Mouse (Mus musculus): ENCODE measurements around the gene Atp13a2. TPM values are rescaled to one million over a fixed set of nuclear protein-coding genes. Genes with fewer than 3 reads are reported as not detected.

Atp13a2 gene
- 100 to 1,000 TPM; 150 to 155 TPM for total RNA-seq (2021)
- long read RNA-seq, experiment 1, transcript Atp13a2-201 (29 exons, 3,956 nt), result minor isoform, 73 of 349 reads
- long read RNA-seq, experiment 1, transcript Atp13a2-203 (29 exons, 3,882 nt), result major isoform, 126 of 349 reads
- long read RNA-seq, experiment 1, partial matches to known transcripts, result 79 of 349 reads
- long read RNA-seq, experiment 1, other reads (novel, unspliced or antisense), result 71 of 349 reads
- long read RNA-seq, experiment 2, transcript Atp13a2-203 (29 exons, 3,882 nt), result major isoform, 102 of 317 reads
- long read RNA-seq, experiment 2, transcript Atp13a2-201 (29 exons, 3,956 nt), result minor isoform, 63 of 317 reads
- long read RNA-seq, experiment 2, partial matches to known transcripts, result 63 of 317 reads
- long read RNA-seq, experiment 2, other reads (novel, unspliced or antisense), result 89 of 317 reads

- peak within 1 kb of the TSS; percentile 98 for H3K4me3 ChIP-seq
- peak; percentile 93 to 96 for DNase-seq (ENCODE audit: extremely low spot score in 1 of 2, low spot score in 2 of 2)
- TF ChIP-seq CTCF (IDR thresholded peaks at IDR 0.05), result peak; percentile 36
- H3K27ac ChIP-seq, result peak within 1 kb of the TSS; percentile 82
- intact Hi-C loops (cut with DNase I), result no loop called here
Observed at GRCm38 (mm10) chr4:140986711-140987395, at the start of gene Atp13a2. Atp13a2 (plus strand) TSS chr4:140986873.

- Histone ChIP-seq H3K27ac (no peak overlapping the region), H3K4me3 (no peak overlapping the region)
- intact Hi-C loops (cut with DNase I), result no loop called here
- no peak for TF ChIP-seq CTCF (IDR thresholded peaks at IDR 0.05)
- DNase-seq (ENCODE audit: extremely low spot score in 1 of 2, low spot score in 2 of 2), result no peak
Observed at GRCm38 (mm10) chr4:140944356-140944755, 42.3 kb upstream of the Atp13a2 start.

DNA sequence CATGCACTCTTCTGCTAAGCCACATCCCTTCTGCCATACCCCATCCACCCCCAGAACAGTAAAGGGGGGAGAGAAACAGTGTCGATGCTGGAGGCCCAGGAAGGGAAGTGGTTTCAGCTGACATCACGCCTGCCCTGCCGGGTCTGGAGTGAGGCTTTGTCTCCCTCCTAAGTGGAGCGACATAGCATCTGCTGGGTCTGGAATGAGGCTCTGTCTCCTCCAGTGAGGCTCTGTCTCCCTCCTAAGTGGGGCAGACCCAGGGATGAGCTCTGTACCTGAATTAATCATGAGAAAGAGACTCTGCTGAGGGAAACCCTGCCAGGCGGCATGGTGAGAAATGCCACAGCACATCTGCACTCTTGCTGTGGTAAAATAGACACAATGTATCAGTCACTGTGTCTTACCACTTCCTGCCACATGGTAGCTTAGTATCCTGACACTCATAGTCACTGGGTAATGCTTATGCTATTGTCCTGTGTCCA is 41.7 kb upstream of the Atp13a2 start:
- Histone ChIP-seq H3K4me3 (no peak overlapping the region), H3K27ac (no peak overlapping the region)
- intact Hi-C loops (cut with DNase I), result no loop called here
- DNase-seq (ENCODE audit: extremely low spot score in 1 of 2, low spot score in 2 of 2), result no peak
- no peak; the same call in none of the 2 replicates for TF ChIP-seq CTCF (IDR thresholded peaks at IDR 0.05)

- DNase-seq (ENCODE audit: extremely low spot score in 1 of 2, low spot score in 2 of 2), result no peak
- no peak for TF ChIP-seq CTCF (IDR thresholded peaks at IDR 0.05)
- H3K27ac ChIP-seq, result no peak overlapping the region
- no peak overlapping the region for H3K4me3 ChIP-seq
- intact Hi-C loops (cut with DNase I), result no loop called here
Observed at GRCm38 (mm10) chr4:140945571-140945970, 41.1 kb upstream of the Atp13a2 start.

GRCm38 (mm10) chr4:140946048-140946447 is 40.6 kb upstream of the Atp13a2 start:
- H3K27ac ChIP-seq, result no peak overlapping the region
- TF ChIP-seq CTCF (IDR thresholded peaks at IDR 0.05), result no peak
- intact Hi-C loops (cut with DNase I), result no loop called here
- H3K4me3 ChIP-seq, result no peak overlapping the region
- no peak for DNase-seq (ENCODE audit: extremely low spot score in 1 of 2, low spot score in 2 of 2)

DNA sequence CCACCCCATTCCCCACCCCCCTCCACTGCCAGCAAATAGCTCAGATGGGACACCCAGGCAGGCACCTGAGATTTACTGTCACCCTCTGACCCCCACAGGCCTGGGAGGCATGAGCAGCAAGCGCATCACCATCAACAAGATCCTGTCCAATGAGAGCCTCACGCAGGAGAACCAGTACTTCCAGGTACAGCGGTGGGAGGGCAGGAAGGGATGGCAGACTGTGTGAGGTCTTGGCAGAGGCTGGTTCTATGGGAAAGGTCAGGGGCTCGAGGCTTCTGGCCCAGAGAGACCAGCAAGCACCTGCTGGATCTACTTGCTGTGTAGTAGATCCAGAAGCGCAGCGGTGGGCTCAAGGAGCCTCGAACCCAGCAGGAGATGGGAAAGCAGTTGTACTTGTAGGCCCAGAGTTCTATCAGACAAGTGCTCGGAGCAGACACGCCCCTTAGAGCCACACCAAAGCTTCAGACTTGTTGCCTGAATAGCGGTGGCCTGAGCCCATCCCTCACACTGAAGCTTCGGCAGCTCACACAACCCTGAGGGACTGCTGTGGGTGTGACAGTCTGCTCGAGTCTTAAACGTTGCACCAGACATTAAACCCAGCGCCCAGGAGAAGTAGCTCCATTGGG is 40.0 kb upstream of the Atp13a2 start:
- TF ChIP-seq CTCF (IDR thresholded peaks at IDR 0.05), result no peak
- DNase-seq (ENCODE audit: extremely low spot score in 1 of 2, low spot score in 2 of 2), result no peak
- no peak overlapping the region for H3K4me3 ChIP-seq
- H3K27ac ChIP-seq, result no peak overlapping the region
- intact Hi-C loops (cut with DNase I), result no loop called here

DNA sequence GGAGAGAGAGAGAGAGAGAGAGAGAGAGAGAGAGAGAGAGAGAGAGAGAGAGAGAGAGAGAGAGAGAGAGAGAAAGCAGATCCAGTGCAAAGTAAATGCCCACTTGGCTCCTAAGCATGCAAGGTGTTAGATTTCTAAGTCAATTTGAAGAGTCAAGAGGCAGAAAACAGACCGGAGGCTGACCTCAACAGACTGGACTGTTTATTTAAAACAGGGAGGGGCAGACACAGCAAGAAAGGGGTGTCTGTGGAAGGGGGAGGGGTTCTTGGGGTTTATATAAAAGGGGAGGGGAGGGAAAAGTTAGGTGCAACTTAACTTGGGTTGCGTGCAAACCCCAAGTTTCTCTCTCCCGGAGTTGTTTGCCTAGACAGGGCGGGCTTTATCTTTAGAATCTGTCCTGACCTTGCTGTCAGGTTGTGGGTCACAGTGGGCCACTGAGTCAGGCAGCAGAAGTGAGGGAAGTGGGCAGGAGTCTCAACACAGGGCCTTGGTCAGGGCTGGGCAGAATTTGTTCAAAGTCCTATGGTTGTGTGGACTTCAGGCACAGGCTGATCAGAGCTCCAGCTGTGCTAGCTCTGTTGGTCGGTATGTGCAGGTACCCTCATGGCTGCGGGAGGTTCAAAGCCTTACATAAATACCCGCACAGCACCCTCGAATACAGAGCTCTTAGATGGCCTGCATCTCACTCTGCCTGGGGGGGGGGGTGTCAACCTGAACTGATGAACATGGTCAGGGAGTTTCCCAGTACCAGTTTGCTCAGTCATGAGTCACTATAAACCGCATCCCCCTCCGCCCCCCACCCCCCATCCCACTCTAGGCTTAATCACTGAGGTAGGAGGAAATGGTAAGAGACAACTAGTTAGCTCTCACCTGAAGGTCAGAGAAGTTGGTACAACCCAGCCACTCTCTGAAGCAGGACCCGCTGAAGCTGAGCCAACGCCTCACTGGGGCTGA is 38.9 kb upstream of the Atp13a2 start:
- Histone ChIP-seq H3K27ac (no peak overlapping the region), H3K4me3 (no peak overlapping the region)
- TF ChIP-seq CTCF (IDR thresholded peaks at IDR 0.05), result no peak
- intact Hi-C loops (cut with DNase I), result no loop called here
- no peak for DNase-seq (ENCODE audit: extremely low spot score in 1 of 2, low spot score in 2 of 2)

DNA sequence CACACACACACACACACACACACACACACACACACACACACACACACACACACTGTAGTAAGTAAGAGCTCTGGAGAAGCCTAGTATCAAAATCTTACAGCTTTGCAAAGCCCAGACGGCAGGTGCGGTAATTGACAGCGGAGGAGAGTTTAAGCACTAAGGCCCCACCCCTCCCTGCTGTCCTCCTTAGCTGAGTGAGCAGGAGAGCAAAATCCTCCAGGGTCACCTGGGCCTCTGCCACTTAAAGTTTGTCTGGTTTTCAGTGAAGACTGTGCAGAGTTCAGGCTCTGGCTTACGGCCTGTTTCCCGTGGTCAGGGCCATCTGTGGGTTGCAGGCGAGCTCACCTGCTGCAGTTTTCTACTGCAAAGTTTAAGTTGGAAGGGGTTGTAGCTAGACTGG is 38.2 kb upstream of the Atp13a2 start:
- no peak overlapping the region for H3K27ac ChIP-seq
- H3K4me3 ChIP-seq, result no peak overlapping the region
- no peak for TF ChIP-seq CTCF (IDR thresholded peaks at IDR 0.05)
- no peak for DNase-seq (ENCODE audit: extremely low spot score in 1 of 2, low spot score in 2 of 2)
- intact Hi-C loops (cut with DNase I), result no loop called here

GRCm38 (mm10) chr4:140949052-140949451 is 37.6 kb upstream of the Atp13a2 start:
- DNase-seq (ENCODE audit: extremely low spot score in 1 of 2, low spot score in 2 of 2), result no peak
- no peak overlapping the region for H3K4me3 ChIP-seq
- intact Hi-C loops (cut with DNase I), result no loop called here

GRCm38 (mm10) chr4:140949616-140950015 is 37.1 kb upstream of the Atp13a2 start:
- Histone ChIP-seq H3K4me3 (no peak overlapping the region), H3K27ac (no peak overlapping the region)
- no peak for DNase-seq (ENCODE audit: extremely low spot score in 1 of 2, low spot score in 2 of 2)
- TF ChIP-seq CTCF (IDR thresholded peaks at IDR 0.05), result no peak
- intact Hi-C loops (cut with DNase I), result no loop called here

More at GRCm38 (mm10) chr4:140949052-140949451, 37.6 kb upstream of the Atp13a2 start:
- TF ChIP-seq CTCF (IDR thresholded peaks at IDR 0.05), result no peak
- no peak overlapping the region for H3K27ac ChIP-seq

DNA sequence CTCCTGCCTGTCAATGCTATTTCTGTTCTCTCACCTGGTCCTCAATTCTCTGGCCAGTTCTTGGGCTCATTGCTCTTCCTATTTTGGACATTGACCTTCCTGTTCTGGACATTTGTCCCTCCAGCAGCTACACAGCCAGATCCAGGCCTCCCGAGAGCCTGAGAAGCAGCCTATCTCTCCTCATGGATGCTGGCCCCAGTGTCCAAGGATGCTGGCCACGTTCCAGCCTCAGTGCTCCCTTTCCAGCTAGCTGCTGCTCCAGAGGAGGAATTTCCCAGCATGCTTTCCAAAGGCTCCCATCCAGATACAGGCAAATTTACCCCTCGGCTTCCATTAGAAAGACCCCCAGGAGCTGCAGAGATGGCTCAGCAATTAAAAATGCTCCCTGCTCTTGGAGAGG is 36.1 kb upstream of the Atp13a2 start:
- Histone ChIP-seq H3K4me3 (no peak overlapping the region), H3K27ac (no peak overlapping the region)
- no peak for DNase-seq (ENCODE audit: extremely low spot score in 1 of 2, low spot score in 2 of 2)
- TF ChIP-seq CTCF (IDR thresholded peaks at IDR 0.05), result no peak
- intact Hi-C loops (cut with DNase I), result no loop called here
